Mouse (Mus musculus) natural killer cell, adult 2 months (primary cell): ENCODE data around the gene Atp23.

Source experiments
- DNase-seq, 2 experiments: peaks; one replicate each; pipeline ENCODE4 v3.0.0; 2022; ENCODE audit warnings: low spot score in 2 of 2

The Atp23 gene

DNA sequence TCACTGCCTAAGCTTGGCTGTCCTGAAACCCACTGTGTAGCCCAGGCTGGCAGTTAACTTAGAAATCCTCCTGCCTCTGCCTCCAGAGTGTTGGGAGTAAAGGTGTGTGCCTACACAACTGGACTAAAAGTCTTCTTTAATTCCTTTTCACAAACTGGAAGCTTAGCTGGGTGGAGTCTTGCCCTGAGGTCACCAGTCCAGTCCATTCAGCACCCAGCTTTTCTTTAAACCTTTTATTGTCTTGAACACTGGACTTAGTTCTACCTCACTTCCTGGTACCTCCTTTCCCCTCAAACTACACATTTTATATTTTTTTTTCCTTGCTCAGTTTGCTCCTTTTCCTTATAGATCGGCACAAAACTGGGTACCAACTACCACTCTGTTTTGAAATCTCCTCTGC, 10.3 kb upstream of the Atp23 start:
- no peak for DNase-seq

DNA sequence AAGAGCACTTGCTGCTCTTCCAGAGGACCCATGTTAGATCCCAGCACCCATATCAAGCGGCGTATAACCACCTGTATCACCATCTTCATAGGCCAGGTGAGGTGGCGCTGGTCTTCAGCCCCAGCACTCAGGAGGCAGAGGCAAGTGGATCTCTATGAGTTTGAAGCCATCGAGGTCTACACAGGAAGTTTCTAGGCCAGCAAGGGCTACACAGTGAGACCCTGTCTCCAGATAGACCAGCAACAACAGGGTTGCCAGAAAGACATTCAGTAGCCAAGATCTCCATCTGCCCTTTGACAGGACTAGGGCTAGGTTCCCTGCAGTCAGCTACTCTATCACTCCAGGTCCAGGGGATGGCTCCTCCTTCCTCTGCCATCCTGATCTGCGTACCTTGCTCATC, 5.7 kb upstream of the Atp23 start:
- no peak for DNase-seq

DNA sequence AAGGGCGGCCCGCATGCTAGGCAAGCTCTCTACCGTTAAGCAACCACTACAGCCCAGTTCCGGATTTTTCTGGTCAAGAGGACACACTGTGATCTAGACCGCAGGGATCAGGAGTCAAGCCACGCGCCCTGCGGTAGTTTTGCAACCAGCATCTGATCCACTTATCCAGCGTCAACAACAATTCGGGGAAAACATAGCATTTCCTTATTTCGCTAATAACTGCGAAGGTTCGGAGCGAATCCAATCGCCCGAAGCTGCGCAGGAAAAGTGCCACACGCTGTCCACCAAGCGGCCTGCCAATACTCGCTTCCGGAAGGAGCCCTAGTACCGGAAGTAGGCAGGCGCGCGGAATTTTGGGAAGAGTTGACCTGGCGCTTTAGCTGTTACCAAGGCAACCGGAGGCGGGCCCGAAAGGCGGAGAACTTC, 4.5 kb upstream of the Atp23 start:
- peak; percentile 46 to 62 for DNase-seq

DNA sequence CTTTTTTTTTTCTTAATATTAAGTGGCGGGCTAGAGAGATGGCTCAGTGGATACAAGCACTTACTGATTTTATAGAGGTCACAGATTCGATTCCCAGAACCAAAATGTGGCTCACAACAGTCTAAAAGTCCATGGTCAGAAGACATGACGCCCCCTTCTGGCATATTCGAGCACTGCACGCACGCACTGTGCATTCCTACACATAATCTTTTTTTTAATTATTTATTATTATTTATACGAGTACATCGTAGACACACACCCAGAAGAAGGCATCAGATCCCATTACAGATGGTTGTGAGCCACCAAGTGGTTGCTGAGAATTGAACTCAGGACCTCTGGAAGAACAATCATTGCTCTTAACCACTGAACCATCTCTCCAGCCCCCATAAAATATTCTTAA, 3.9 kb upstream of the Atp23 start:
- DNase-seq: no peak

DNA sequence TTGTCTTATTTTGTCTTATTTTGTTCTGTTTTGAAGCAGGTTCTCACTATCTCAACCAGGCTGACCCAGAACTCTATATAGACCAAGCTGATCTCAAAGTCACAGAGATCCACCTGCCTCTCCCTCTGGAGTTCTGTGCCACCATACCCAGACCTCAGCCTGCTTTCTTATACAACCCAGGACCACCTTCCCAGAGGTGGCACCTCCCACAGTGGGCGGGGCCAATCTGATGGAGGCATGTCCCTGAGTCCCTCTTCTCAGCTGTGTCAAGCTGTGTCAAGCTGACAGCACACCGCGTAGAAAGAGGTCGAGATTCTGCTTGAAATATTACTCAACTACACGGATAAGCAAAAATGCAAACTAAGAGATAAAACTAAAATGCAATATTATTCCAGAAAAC, 3.1 kb upstream of the Atp23 start:
- DNase-seq: peak in 1 of 2 experiments; percentile 26

DNA sequence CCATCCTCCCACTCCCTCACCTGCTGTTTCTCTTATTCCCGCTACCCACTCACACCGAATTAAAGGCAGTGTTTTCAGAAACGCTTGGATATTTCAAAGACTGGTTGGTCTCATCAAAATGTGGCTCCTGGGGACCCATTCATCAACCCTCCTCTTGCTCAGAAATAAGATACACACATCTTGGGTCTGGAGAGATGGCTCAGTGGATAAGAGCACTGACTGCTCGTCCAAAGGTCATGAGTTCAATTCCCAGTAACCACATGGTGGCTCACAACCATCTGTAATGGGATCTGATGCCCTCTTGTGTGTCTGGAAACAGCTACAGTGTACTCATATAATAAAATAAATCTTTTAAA, 311 bp upstream of the Atp23 start:
- DNase-seq: no peak

DNA sequence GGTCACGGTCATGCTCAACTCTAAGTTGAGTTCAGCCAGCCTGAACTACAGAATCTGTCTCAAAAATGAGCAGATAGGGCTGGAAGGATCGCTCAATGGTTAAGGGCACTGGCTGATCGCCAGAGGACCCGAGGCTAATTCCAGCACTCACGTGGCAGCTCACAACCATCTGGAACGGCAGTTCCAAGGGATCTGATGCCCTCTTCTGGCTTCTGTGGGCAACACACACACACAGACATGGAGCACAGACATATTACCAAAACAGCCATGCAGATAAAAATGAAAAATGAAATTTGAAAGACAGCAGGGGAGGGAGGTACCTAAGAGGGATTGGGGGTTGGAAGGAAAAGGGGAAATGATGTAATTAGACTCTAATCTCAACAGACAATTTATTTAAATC, 5.3 kb downstream of the Atp23 start:
- DNase-seq: no peak

DNA sequence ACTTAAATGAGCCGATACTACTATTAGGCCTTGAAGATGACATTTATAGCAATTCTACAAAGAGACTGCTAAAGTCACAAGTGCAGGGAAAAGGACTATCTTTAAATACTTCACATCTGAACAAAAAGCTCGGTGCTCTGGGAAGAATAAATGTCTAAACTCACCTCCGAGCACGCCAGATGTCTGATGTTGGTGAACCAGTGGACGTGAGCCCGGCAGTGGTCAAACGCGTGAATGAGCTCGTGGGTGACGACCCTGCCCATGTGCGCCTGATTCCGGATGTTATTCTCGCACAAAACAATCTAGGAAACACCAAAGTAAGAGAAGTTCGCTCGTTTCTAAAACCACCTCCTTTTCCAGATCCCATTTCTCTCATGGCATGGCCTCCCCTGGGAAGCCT, 7.1 kb downstream of the Atp23 start:
- DNase-seq: no peak

DNA sequence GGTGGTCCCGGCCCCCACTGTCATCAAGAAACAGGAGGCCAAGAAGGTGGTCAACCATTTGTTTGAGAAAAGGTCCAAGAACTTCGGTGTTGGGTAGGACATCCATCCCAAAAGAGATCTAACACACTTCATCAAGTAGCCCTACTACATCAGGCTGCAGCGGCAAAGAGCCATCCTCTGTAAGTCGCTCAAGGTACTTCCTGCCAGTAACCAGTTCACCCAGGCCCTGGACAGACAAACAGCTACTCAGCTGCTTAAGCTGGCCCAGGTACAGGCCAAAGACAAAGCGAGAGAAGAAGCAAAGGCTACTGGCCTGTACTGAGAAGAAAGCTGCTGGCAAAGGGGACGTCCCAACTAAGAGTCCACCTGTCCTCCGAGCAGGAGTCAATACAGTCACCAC, 8.0 kb downstream of the Atp23 start:
- no peak for DNase-seq

DNA sequence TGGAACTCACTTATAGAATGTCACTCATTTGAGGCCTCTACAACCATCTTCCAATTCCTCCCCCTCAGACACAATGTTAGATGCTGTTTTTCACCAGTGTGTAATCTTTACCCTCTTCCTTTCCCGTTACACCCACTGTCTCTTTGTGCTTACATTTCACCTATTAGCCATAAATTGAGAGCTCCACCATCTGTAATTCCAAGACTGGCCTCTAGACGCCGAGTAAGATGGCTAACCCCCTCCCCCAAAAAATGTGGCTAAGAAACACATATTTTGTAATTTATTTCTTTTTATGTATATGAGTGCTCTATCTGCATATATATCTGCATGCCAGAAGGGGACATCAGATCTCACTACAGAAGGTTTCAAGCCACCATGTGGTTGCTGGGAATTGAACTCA, 27.4 kb downstream of the Atp23 start:
- no peak for DNase-seq

DNA sequence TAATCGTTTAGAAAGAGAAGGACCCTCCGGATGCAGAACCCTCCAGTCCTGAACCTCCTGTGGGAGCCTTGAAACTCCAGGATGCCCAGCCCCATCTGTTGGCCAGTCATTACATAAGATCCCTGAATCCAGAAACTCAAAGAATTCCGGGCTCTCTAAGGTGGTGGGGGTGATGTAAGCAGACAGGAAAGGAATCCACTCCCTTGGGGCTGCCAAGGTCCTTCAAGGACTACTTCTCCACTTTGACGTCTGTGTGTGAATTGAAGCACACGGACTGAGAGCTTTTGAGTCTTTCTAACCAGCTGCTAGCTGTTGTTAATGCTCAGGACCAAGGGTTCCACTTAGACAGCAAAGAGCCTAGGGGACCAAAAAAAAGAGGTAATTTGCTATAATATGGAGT, 28.9 kb downstream of the Atp23 start:
- DNase-seq: no peak

DNA sequence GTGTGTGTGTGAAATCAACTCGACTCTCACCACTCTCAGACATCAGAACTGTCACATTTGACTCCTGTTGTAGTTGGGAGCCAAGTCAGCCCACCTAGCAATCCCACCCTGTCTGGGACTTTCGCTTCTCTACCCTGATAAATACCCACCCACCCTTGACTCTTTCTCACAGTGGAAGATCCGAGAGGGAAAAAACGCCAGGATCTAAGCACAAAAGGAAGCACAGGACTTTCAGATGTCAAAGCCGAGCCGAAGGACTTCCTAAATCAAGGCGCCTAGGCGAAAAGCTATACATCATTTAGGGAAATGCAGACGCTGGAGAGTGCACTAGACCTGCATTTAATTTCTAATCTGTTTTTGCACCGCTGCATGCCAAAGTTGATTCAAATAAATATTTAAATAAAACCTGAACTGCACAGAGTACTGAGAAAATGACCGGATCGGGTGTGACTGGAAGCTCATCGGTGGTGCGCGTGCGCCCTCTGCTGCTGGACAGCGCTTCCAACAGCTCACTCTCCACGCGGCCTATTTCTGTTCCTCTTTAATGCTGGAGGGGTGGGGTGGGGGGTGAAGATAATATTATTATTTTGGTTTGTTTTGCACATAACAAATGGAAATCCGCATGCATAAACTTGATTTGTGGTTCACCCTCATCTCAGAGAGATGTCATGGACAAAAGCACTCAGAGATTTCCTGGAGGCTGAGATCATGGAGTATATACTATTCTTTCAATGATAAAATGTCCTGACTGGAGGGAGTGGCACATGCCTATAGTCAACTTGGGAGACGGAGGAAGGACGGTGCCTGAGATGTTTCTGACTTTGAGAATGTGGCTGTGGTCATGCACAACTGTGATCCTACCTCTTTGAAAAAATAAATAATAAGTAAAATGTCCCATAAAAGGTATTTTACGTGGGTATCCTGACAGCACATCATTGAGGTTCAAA, 31.5 kb downstream of the Atp23 start:
- peak; percentile 18 to 64 for DNase-seq

DNA sequence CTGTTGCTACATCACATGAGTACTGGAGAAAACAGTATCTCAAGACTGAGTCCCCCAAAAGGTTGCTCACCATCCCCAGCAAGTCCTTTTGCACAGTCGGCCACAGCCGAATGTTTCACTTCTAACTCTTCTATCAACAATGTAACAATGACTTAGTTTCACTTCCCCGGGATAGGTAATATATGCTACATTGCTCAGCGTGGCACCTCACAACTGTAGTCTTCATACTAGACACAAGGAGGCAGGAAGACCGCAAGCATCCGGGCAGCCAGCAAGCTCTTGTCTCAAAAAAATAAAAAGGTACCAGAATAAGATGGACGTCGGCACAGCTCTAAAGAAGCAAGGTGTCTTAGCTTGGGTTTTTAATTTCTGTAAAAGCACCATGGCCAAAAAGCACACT, 35.9 kb downstream of the Atp23 start:
- peak in 1 of 2 experiments; percentile 13 for DNase-seq

DNA sequence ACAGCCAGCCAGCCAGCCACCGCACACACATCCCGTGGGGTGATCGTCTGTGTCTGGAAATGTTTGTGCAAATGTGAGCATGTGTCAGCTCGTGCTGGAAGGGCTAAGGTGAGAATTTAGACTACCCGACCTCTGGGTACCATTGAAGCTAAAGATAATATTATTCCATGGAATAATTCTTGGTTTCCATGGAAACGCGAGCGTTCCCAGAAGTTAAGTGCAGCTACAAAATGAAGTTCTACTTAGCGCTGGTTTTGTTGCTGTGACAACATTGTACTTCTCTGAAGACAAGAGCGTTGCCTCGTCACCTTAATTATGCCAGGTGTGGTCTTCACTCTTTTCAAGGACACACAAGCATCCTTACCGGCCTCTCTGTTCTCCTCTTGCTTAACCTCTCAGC, 39.0 kb downstream of the Atp23 start:
- DNase-seq: no peak

DNA sequence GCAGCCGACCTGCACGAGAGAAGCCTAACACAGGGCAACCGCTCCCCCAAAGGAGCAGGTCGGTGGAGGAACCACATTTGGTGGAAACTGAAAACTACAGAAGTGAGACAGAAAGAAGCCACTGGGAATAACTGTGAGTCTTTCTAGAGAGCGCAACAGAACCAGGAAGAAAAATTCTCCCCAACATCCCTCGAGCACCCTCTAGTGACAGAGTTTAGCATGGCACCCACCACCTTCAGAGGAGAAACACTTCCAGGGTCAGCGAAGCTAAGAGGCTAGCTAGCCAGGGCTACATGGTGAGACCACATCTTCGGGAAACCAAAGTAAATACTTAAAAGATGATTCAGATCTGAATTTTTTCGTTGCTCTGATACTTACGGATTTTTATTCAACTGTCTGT, 47.9 kb downstream of the Atp23 start:
- no peak for DNase-seq

DNA sequence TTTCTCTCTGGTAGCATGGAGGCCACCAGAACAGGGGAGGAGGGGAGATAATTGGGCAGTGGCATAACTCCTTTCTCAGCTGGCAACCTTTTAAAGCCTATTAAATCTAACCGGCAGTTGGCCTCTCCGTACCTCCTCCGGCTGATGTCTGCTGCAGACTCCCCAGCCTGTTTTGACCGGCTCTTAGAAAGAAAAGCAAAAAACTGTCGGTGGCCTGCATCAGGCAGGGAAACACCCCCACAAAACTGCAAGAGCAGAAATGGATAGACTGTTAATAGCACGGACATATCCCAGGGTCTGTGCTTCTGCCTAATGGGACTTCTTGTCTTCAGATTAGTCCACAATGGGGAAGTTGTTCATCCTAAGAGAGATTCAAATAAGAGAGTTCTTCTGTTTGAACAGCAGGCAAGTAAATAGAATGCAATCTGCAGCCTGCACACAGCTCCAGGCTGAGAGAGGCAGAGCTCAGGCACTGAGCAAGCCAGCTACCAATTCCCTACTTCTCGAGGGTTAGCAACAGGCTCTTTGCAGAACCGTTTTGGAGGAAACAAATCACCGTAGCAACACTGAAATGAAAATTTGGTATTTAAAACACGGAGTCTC, 55.7 kb downstream of the Atp23 start:
- no peak for DNase-seq

DNA sequence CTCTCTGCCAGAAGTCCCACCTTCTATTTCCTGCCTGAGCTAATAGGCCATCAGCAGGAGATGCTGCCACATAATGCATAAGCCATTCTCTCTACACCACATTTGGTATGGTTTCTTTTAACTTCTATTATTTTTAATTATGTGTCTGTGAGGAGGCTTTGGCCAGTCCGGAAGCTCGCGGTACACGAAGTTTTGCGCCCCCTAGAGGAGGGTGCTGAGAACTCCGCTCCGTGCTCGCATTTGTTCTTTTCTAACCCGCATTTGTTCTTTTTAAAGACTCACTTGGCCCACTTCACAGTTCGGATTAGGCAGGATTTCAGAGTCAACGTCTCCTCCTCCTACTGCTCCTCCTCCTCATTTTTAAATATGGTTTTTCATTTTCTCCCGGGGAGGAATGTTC, 56.5 kb downstream of the Atp23 start:
- DNase-seq: no peak

DNA sequence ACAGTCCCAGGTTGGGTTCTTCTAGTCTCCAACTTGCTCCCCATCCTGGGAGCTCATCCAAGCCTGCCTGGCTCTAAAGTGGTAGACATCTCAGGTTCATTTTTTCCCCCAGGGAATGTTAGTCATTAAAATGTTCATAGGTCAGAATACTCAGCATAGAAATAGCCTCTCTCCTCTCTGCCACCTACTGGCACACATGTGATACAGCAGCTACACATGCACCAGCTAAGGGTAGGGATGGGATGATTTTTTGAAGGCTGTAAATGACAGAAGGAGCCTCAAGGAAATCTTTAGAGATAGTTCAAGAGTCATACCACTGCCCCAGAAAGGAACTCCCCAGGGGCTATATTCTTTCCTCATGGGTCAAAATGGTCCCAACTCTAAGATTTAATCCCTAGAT, 60.9 kb downstream of the Atp23 start:
- DNase-seq: no peak

DNA sequence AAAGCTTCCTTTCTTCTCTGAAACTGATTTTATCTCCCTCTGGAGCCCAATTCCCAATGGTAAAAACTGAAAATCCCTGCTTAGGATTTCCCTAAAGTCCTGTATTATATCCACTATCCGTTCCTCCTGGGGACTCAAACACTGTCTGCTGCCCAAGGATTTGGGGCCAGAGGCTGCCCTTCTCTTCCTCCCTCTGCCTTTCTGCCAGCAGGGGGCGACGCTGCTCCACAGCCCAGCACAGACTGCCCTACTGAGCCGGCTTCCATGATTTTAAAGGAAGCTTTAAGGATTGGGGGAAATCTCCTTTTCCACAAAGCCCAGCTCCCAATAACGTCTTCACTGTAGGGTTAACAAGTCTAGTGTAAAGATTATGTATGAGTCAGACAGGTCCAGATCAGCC, 68.1 kb downstream of the Atp23 start:
- DNase-seq: no peak

DNA sequence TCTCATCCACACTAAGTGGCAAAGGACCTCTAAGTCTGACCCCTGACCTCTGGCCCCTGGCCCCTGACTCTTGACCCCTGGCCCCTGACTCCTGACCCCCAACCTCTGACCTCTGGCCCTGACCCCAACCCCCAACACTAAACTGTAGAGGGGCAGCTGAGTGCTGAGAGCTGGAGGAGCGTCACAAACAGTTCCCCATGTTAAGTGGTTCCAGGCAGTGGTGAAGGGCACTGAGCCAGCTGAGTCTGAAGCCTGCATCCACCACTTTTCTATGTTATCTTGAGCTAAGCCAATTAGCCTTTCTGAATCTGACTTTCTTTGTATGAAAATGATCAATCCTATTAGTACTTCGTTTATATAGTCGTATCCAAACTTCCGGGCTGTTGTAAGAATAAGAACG, 69.8 kb downstream of the Atp23 start:
- no peak for DNase-seq

DNA sequence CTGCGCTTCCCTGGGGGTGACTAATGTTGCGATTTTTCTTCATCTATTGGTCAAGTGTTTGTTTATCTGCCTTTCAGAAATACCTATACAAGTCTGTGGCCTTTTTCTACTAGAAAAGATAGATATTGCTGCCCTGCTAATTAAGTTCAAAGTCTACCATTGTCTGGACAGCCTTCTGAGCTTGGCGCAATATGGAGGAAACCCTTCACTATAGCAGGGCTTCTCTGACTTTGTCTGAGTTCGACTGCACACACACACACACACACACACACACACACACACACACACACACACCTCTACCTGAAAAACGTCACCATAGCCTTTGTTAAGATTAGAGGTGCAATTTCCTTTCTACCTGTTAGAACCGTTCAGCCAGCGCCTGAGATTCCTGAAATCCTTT, 72.5 kb downstream of the Atp23 start:
- no peak for DNase-seq

DNA sequence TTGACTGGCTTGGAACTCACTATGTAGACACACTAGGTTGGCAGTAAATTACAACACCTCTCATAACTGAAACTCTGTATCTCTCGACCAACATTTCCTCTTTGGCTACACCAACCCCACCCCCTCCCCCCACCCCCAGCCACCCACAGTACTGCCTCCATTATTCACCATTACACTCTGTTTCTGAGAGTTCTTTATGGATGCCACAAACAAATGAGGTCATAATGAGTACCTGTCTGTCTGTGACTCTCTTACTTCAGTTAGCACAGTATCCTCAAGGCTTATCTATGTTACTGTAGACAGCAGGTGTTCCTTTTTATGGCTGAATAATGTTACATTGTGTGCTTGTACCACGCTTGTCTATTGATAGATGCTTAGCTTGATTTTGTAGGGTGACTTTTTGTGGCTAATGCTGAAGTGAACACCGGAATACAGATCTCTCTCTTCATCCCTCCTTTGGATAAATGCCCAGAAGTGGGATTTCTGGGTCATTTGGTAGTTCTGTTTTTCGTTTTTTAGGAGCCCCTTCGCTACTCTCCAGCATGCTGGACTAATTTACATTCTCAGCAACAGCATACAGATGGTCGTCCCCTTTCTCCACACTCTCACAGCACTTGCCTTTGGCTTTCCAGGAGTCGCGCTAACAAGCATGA, 73.1 kb downstream of the Atp23 start:
- DNase-seq: no peak

DNA sequence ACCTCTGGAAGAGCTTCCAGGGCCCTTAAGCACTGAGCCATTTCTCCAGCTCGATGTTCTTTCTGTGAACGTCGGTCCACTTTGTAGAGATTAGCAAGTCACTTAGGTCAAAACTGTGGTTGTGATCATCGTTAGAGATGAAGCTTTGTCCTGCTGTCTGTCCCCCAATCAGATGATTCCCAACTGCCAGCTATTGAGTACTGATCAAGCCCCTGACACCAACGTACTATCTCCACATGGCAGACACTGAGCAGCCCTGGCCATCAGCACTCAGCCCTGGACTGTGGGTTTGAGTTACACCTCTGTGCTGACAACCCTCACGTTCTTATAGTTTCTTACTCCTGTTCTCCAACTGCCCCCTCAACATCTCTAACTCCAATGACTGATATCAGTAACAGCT, 74.2 kb downstream of the Atp23 start:
- DNase-seq: no peak
